Mouse (Mus musculus): ENCODE measurements around the gene Lmo1.
"Not testable (repeated sequence)": the region's sequence is repeated elsewhere in the genome, so short reads cannot be mapped to it uniquely, and the experiment has no call there.

Gene Lmo1

DNA sequence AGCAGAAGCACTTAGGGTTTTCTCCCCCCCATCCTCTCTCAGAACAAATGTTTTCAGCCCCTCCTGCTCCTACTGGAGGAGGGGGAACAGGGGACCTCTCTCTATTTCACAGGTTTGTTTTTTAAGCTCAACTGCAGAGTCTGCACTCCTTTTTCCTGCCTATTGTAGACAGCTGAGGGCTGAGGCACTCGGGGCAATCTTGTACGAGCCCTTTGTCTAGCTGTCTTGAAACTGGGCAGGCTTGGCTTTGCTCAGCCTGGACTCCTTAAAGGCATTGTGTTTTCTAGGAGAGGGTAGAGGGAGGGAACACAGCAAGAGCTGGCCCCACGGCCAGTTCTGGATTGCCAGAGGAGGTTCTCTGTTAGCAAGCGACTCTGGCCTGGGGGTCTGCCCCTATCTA, 59.5 kb downstream of the Lmo1 start:
- not testable (repeated sequence) for DNase-seq (ENCODE audit: low spot score in 2 of 2)

DNA sequence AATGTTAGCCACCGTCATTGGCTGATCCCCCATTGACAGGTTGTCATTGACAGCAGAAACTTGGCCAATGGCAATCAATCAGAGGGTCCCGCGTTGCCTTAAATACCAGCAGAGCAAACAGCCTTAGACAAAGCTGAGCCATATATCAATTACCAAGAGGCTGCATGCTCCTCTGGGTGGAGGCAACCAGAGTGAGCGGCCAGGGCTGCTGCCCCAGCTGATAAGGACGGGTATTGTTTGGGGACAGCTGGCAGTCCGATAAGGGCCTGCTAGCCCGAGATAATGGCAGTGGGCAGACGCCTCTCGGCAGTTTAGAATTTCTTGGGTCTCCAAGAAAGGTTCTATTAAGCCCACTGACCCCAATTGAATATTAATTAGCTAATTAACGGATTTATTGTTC, 60.1 kb downstream of the Lmo1 start:
- DNase-seq (ENCODE audit: low spot score in 2 of 2), result peak; percentile 81

DNA sequence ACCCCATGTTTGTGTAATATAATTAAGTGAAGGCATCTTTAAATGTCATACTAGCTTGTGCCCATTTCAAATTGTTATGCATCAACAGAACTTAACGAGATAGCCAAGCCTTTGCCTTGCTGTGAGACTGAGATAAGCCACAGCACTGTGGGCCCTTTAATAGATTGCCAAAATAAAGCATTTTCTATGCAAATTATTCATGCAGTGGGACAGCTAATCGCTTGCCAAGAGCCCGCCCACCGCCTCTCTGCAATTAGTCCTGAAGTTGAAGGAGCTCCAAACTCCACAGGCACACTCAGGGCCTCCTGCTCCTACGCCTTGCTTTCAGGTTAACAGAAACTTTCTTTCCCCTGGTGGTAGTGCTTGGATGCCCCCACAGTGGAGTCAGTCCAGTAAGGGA, 64.0 kb downstream of the Lmo1 start:
- DNase-seq (ENCODE audit: low spot score in 2 of 2), result peak; percentile 67 to 73

DNA sequence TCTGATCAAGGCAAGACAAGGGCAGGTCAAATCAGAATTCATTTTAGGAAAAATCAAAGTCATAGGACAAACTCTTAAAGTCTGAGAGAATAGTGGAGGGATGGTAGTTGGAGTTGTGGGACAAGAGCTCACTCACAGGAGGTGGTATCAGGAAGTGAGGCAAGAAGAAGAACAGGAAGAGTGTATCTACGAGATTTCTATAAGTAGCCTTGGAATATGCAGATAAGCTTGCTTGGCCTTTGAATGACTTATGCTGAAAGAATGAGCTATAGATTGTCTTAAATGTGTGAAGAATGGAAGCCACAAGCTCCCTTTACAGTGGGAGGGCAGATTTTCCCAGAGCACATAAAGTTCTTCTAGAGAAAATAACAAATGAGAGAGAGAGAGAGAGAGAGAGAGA, 70.1 kb downstream of the Lmo1 start:
- DNase-seq (ENCODE audit: low spot score in 2 of 2), result no peak

DNA sequence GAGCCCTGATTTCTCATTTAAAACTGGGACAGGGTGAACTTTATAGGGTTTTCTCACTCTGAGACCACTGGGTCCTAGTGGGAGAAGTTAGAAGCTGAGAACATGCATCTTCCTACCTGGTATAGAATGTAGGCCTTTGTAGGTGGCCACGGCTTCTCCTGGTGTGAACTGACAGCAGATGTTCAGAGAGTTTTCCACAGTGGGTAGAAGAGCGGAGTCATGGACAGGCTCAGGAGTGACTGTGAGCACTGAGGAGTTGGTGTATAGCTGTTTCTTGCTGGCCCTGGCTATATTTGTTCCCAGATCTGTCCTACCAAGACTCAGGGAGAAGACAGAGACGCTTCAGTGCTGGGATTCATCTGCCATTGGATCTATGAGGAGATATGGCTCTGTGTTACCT, 73.8 kb downstream of the Lmo1 start:
- peak in 1 of 2 experiments; percentile 36 for DNase-seq (ENCODE audit: low spot score in 2 of 2)

DNA sequence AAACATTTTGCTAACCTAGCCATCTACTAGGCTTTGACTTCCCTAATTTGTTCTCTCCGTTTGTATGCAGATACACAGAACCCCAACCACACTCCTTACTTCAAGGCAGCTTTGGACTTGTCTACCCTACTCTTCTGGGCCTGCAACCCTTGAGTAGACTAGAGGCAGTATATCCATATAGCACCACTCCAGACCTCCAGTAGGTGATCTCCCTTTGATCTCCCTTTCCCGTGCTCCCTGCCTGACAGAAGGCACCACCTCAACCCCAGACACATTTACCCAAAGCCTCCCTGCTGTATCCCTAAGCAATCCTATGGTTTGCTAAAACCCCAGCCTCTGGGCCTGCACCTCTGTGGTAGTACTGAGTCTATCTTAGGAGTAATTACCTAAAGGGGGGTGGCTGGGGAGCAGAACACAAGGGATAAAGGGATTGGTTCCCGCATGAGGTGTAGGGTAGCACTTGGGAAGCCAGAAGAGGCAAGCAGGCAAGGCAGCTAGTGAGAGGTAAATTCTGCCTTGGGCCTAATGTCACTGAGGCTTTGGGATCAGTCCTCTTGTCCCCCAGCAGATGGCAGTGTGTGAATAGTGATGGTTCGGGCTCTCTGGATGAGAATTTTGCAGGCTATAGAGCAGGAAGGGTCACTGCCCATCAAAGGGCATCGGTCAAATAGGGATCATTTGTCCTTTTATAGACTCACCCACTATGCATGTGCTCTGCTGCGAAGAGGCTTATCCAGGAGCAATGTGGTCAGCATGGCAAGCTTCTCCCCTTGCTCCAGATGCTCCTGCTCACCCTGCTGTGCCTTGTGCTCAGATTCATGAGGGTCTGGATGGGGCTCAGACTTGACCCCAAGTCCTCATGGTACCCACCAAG, 76.6 kb downstream of the Lmo1 start:
- peak in 1 of 2 experiments; percentile 68 for DNase-seq (ENCODE audit: low spot score in 2 of 2)

DNA sequence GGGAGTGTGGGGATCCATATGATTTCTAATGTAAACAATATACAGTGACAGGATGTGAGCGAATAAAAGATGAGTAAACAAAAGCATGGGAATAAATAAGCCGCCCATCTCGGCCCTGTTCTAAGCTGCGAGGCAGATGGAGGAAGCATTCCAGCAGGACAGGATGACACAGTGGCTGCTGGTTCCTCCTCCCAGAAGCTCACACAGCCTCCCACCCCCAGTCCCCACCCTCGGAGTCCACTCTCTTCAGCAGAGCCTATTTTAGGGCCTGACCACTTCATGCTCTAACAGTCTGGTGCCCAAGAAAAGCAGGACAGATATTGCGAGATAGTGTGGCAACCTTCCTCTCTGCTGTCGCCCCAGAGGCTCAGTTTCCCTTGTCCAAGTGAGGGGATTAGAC, 77.8 kb downstream of the Lmo1 start:
- no peak for DNase-seq (ENCODE audit: low spot score in 2 of 2)

DNA sequence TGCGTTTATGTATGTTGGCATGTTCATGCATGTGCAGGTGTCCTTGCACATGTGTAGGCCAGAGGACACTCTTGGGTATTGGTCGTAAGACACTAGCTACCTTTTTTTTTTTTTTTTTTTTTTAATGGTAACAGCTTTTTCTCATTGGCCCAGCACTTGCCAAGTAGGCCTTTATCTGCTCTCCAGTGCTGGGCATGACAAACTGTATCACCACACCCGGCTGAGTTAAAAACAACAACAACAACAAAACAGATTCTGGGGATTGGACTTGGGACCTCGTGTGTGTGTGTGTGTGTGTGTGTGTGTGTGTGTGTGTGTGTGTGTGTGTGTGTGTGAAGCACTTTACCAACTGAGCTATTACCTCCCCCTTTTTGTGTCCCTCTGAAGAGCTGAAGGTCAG, 78.4 kb downstream of the Lmo1 start:
- no peak for DNase-seq (ENCODE audit: low spot score in 2 of 2)

DNA sequence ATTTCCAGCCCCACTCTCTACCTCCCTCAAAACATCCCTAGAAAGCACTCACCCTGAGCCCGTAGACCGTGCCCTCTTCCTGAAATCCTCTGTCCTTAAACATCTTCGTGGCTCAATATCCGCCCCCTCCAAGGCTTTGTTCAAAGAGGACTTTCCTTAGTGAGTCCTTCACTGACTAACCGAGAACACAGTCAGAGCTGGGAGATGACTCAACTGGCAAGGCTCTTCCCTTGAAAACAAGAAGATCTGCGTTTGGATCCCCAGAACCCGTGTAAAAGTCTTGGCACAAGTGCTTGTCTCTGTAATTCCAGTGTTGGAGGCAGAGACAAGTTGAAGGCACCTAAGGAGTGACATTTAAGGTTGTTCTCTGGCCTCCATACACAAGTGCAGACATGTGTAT, 80.7 kb downstream of the Lmo1 start:
- no peak for DNase-seq (ENCODE audit: low spot score in 2 of 2)

DNA sequence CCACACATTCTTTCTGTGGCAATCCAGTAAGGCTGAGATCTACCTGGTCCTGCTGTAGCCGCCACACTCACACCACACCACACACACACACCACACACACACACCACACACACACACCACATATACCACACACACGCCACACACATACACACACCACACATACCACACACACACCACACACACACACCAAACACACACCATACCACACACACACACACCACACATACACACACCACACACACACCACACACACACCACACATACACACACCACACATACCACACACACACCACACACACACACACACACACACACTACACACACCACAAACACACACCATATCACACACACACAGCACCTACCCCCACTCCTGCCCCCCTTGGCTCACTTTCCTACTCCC, 83.7 kb downstream of the Lmo1 start:
- not testable (repeated sequence) for DNase-seq (ENCODE audit: low spot score in 2 of 2)

Measured in spleen, postnatal 4 days (tissue).